8 mouse cellular contexts compared by ENCODE assay signal in genomic region chr7:100608910-100609309, GRCm38 (mm10). TPM values are rescaled to one million over a fixed set of nuclear protein-coding genes. Genes with fewer than 3 reads are reported as not detected.
DNase-seq lines count a peak whose midpoint lies in the region; ATAC-seq and TF ChIP-seq lines count a peak whose summit lies in the region.

No protein-coding gene starts in this region.

- H3K27ac ChIP-seq in cerebellum, adult 2 months (ENCODE audit: insufficient read depth, low read length), result peak overlapping the region; percentile 74; the same call in 1 of the 2 replicates
- H3K27ac ChIP-seq in limb, embryonic 13.5 days, result no peak overlapping the region
- H3K27ac ChIP-seq in stomach, embryonic 14.5 days (ENCODE audit: low read length), result no peak overlapping the region; the same call in 1 of the 2 replicates

- no peak for TF ChIP-seq CTCF in cerebellum, adult 2 months (IDR thresholded peaks at IDR 0.05; ENCODE audit: borderline replicate concordance, insufficient read depth, low read depth, low read length)

- H3K27me3 ChIP-seq in cerebellum, adult 2 months (ENCODE audit: control insufficient read depth, insufficient read depth, low read length), result no peaks in the 10 kb centered on the region
- H3K27me3 ChIP-seq in megakaryocyte, embryonic 14.5 days (replicated peaks), result no peaks in the 10 kb centered on the region
- no peaks in the 10 kb centered on the region for H3K27me3 ChIP-seq in limb, embryonic 13.5 days
- no peaks in the 10 kb centered on the region for H3K27me3 ChIP-seq in stomach, embryonic 14.5 days (ENCODE audit: control insufficient read depth, insufficient read depth, low read length)

- peak overlapping the region; percentile 89 for H3K4me2 ChIP-seq in limb, embryonic 13.5 days (replicated peaks)
- peak overlapping the region; percentile 86 for H3K4me2 ChIP-seq in stomach, embryonic 14.5 days (replicated peaks; ENCODE audit: low read depth, low read length)

- no peak for ATAC-seq in megakaryocyte, adult 5-6 weeks (ENCODE audit: poor library complexity, severe bottlenecking)
- no peak for ATAC-seq in limb, embryonic 13.5 days (ENCODE audit: low FRiP score, low read depth)
- no peak for ATAC-seq in stomach, embryonic 14.5 days (ENCODE audit: insufficient number of reproducible peaks, insufficient read depth, low FRiP score, low read depth)

- H3K4me3 ChIP-seq in cerebellum, adult 2 months (replicated peaks; ENCODE audit: insufficient read depth, low read depth, low read length), result peak overlapping the region; percentile 75
- H3K4me3 ChIP-seq in megakaryocyte, embryonic 14.5 days (replicated peaks), result peak overlapping the region; percentile 94
- H3K4me3 ChIP-seq in limb, embryonic 13.5 days, result peak overlapping the region; percentile 99
- H3K4me3 ChIP-seq in stomach, embryonic 14.5 days (ENCODE audit: low read depth, low read length), result peak overlapping the region; percentile 98

- TF ChIP-seq POLR2A in cerebellum, adult 2 months (IDR thresholded peaks at IDR 0.05; ENCODE audit: borderline replicate concordance, insufficient read depth, low read length), result no peak

- DNase-seq in cerebellum, adult 2 months, result no peak
- DNase-seq in cerebellum, adult 11-12 months, result no peak
- no peak for DNase-seq in embryo, embryonic 9.5 days (ENCODE audit: extremely low spot score)
- no peak for DNase-seq in thymus, postnatal 10 days (ENCODE audit: low spot score in 2 of 2)

- WGBS in cerebellum, adult 2 months, result 3% methylated on average over 4 of the region's 4 CpGs
- WGBS in limb, embryonic 13.5 days, result 26% methylated on average over 4 of the region's 4 CpGs
- 11% methylated on average over 4 of the region's 4 CpGs for WGBS in stomach, embryonic 14.5 days

- H3K9me3 ChIP-seq in megakaryocyte, embryonic 14.5 days, result no peaks in the 10 kb centered on the region
- no peaks in the 10 kb centered on the region for H3K9me3 ChIP-seq in limb, embryonic 13.5 days
- H3K9me3 ChIP-seq in stomach, embryonic 14.5 days (ENCODE audit: control insufficient read depth, low read depth, low read length), result no peaks in the 10 kb centered on the region

- H3K4me1 ChIP-seq in cerebellum, adult 2 months (ENCODE audit: control insufficient read depth, insufficient read depth, low read length), result peaks cover 3% of the 10 kb centered on the region; the same call in 1 of the 2 replicates
- H3K4me1 ChIP-seq in megakaryocyte, embryonic 14.5 days, result peaks cover 35% of the 10 kb centered on the region
- H3K4me1 ChIP-seq in limb, embryonic 13.5 days, result peaks cover 11% of the 10 kb centered on the region
- H3K4me1 ChIP-seq in stomach, embryonic 14.5 days (ENCODE audit: control insufficient read depth, insufficient read depth, low read length), result peaks cover 5% of the 10 kb centered on the region

- H3K9ac ChIP-seq in limb, embryonic 13.5 days, result peak overlapping the region; percentile 99
- H3K9ac ChIP-seq in stomach, embryonic 14.5 days (replicated peaks; ENCODE audit: low read depth, low read length), result peak overlapping the region; percentile 99

- H3K36me3 ChIP-seq in megakaryocyte, embryonic 14.5 days (replicated peaks; ENCODE audit: low read length), result peaks cover 2% of the 10 kb centered on the region
- H3K36me3 ChIP-seq in limb, embryonic 13.5 days, result no peaks in the 10 kb centered on the region
- no peaks in the 10 kb centered on the region for H3K36me3 ChIP-seq in stomach, embryonic 14.5 days (ENCODE audit: control insufficient read depth, insufficient read depth, low read length)

RNA-seq across cellular contexts. Expression of gene Mrpl48, which starts 0.8 kb away (rescaled TPM):
- polyA plus RNA-seq in cerebellum, adult 2 months (2012; rRNA removed), result 95.5 and 96.5 TPM in 2 replicates
- polyA plus RNA-seq in megakaryocyte, embryonic 14.5 days (2012; ENCODE audit: insufficient read depth, low replicate concordance), result 6.0 TPM in 1 of 2 replicates, not detected in the other
- 49.4 and 54.0 TPM in 2 replicates for total RNA-seq in megakaryocyte, adult 5-6 weeks (2015)
- 62.2 and 83.3 TPM in 2 replicates for total RNA-seq in megakaryocyte, adult 5-6 weeks (2017)
- polyA plus RNA-seq in limb, embryonic 13.5 days (2015; fragmentation: Nextera tagmentation; extraction: Ambion mirVana), result 74.6 and 74.7 TPM in 2 replicates
- polyA plus RNA-seq in stomach, embryonic 14.5 days (2014; fragmentation: Nextera tagmentation; extraction: Ambion mirVana), result 89.8 and 94.8 TPM in 2 replicates

RNA-seq across cellular contexts. Expression of gene Rab6a, which starts 1.7 kb away (rescaled TPM):
- polyA plus RNA-seq in cerebellum, adult 2 months (2012; rRNA removed), result 252 and 259 TPM in 2 replicates
- polyA plus RNA-seq in megakaryocyte, embryonic 14.5 days (2012; ENCODE audit: insufficient read depth, low replicate concordance), result 25.4 and 50.0 TPM in 2 replicates
- 102 and 106 TPM in 2 replicates for total RNA-seq in megakaryocyte, adult 5-6 weeks (2015)
- total RNA-seq in megakaryocyte, adult 5-6 weeks (2017), result 87.5 and 100 TPM in 2 replicates
- 98.1 and 98.7 TPM in 2 replicates for polyA plus RNA-seq in limb, embryonic 13.5 days (2015; fragmentation: Nextera tagmentation; extraction: Ambion mirVana)
- 109 and 125 TPM in 2 replicates for polyA plus RNA-seq in stomach, embryonic 14.5 days (2014; fragmentation: Nextera tagmentation; extraction: Ambion mirVana)

RNA-seq across cellular contexts. Expression of gene Plekhb1, which starts 53.3 kb away (rescaled TPM):
- polyA plus RNA-seq in cerebellum, adult 2 months (2012; rRNA removed), result 868 and 1,066 TPM in 2 replicates
- not detected in 2 replicates for polyA plus RNA-seq in megakaryocyte, embryonic 14.5 days (2012; ENCODE audit: insufficient read depth, low replicate concordance)
- total RNA-seq in megakaryocyte, adult 5-6 weeks (2015), result not detected in 2 replicates
- total RNA-seq in megakaryocyte, adult 5-6 weeks (2017), result not detected in 2 replicates
- polyA plus RNA-seq in limb, embryonic 13.5 days (2015; fragmentation: Nextera tagmentation; extraction: Ambion mirVana), result 3.0 and 4.2 TPM in 2 replicates
- 13.2 and 15.5 TPM in 2 replicates for polyA plus RNA-seq in stomach, embryonic 14.5 days (2014; fragmentation: Nextera tagmentation; extraction: Ambion mirVana)

Comparison
In these comparisons a context has a peak if more than half of its experiments do, and no peak if none do; other contexts are left out.
1. RNA of gene Mrpl48, which starts 0.8 kb away (polyA plus RNA-seq): 95.5 to 96.5 TPM in cerebellum, adult 2 months, 89.8 to 94.8 TPM in stomach, embryonic 14.5 days and 74.6 to 74.7 TPM in limb, embryonic 13.5 days; 6.0 TPM in megakaryocyte, embryonic 14.5 days; every median in the first group is over 10 times any median in the second.
2. RNA of gene Plekhb1, which starts 53.3 kb away (polyA plus RNA-seq): 868 to 1,066 TPM in cerebellum, adult 2 months; 13.2 to 15.5 TPM in stomach, embryonic 14.5 days, 3.0 to 4.2 TPM in limb, embryonic 13.5 days and not detected in megakaryocyte, embryonic 14.5 days; every median in the first group is over 10 times any median in the second.
3. Peak in every context shown above with its lines, with median percentiles within 50 percentile points of each other: H3K4me3 ChIP-seq.